1 mouse cellular context compared by ENCODE assay signal in the genomic region with DNA sequence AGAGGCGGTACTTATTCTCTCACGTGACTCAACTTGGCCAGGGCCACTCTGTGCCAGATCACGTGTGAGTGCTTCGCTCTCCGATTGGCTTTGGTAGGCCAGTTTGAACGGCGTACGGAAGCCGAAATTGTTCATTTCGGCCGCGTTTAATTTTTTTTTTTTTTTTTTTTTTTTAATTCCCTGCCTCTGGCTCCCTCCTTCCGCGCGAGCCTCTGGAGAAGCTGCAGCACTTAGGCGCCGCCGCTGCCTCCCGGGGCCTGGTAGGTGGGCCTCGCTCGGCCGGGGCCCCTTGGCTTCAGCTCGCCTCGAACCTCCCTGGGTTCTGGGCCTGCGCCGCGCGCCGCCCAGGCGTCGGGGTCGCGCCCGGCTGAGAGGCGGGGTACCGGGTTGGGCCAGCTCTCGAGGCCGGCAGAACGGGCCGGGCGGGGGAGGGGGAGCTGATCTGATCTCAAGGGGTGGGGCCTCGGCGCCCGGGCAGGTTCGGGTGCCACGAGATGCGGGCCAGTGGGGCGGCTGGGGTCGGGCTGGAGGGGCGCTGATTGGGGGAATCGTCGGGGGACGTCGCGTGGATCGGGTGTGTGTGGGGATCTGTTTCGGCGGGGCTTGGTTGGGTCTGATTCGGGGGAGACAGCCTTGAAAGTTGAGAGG.
A peak's percentile ranks its signal among the peaks of the same experiment; 100 is the strongest.
TF ChIP-seq lines count a peak whose summit lies in the region.

A gene (plus strand): TSS at position 198 of the 648 bp plus-strand sequence.

TF ChIP-seq in MEL, 35 proteins besides CTCF, POLR2A, EP300 and RAD21 (continued from another document):
- peak; percentile 72 for TF ChIP-seq NELFE (IDR thresholded peaks at IDR 0.05; ENCODE audit: low read depth, low read length)
- TF ChIP-seq SIN3A (IDR thresholded peaks at IDR 0.05; ENCODE audit: low read length) = peak; percentile 94
- TF ChIP-seq KAT2A (conservative IDR thresholded peaks at IDR 0.05; ENCODE audit: low read depth, low read length) = peak; percentile 78
- TF ChIP-seq TBP (IDR thresholded peaks at IDR 0.05; ENCODE audit: low read depth, low read length) = no peak
- peak; percentile 76; the same call in 1 of the 2 replicates for TF ChIP-seq POLR2AphosphoS2 (IDR thresholded peaks at IDR 0.05; ENCODE audit: low read length)
- no peak for TF ChIP-seq SMC3 (IDR thresholded peaks at IDR 0.05; ENCODE audit: low read depth, low read length)
- peak; percentile 94 to 98 for TF ChIP-seq USF2 (IDR thresholded peaks at IDR 0.05; ENCODE audit: borderline replicate concordance in 1 of 2, insufficient read depth in 1 of 2, low read depth in 1 of 2, low read length in 2 of 2)
- TF ChIP-seq POLR2AphosphoS5 (IDR thresholded peaks at IDR 0.05; ENCODE audit: borderline replicate concordance, low read depth, low read length) = 0 out of 2 replicates have a peak, but pooled peaks have one; percentile 62
- peak; percentile 100 for TF ChIP-seq ZNF384 (IDR thresholded peaks at IDR 0.05; ENCODE audit: low read depth, low read length)
